Mouse (Mus musculus): ENCODE results near the gene Cyb5r3.

- TF ChIP-seq EP300 (optimal IDR thresholded peaks at IDR 0.05) (no peak), CTCF (IDR thresholded peaks at IDR 0.05; ENCODE audit: low read depth) (no peak)
Measured at GRCm38 (mm10) chr15:83126582-83126981, 45.8 kb downstream of the Cyb5r3 start.
